Mouse (Mus musculus): ENCODE results near the gene Cela2a.
A peak's percentile ranks its signal among the peaks of the same experiment; 100 is the strongest.

The Cela2a gene

DNA sequence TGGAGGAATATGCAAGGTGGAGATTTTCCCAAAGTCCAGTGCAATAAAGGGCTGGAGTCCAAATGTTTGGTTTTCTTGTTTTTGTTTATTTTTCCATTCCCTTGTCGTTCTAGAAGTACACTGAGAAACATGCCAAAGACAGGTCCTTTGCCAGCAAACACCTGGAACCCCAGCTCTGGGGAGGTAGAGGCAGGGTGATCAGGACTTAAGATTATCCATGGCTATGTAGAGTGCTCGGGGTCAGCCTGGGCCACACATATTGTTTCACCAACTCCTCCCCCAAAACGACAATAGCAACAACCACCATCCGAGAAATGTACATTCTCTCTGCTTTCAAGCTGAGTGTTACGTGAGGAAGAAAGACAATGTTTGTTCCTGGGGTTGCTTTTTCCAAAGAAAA, at the start of gene Cela2a:
Gene Cela2a, minus strand, starts transcription at position 101 of the 400 bp plus-strand sequence.
- DNase-seq (ENCODE audit: low spot score in 2 of 2) = no peak

DNA sequence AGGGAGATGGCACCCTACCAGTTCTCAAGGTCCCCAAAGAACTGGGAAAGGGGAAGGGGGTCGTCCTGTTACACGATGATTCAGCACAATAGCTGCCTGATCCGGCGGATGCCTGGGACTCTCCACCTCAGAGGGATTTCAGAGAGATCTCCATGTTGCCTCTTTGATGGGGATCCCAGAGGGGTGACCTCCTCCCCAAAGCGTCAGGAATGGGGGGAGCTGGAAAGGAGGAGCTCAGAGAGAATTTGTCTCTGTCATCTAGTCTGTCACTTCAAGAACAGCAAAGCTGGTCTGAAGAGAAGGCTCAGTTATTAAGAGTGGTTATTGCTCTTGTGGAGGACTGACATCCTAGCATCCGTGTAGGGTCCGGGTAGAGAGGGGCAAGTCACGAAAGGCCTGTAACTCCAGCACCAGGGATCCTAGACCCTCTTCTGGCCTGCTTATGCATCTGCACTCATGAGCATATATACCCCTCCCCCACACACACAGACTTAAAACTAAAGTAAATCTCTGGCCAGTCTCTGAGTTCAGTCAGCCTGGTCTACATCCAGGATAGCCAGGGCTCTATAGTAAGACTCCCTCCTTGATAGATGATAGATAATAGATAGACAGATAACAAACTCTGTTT, 49.6 kb upstream of the Cela2a start:
- DNase-seq (ENCODE audit: low spot score in 2 of 2) = no peak

DNA sequence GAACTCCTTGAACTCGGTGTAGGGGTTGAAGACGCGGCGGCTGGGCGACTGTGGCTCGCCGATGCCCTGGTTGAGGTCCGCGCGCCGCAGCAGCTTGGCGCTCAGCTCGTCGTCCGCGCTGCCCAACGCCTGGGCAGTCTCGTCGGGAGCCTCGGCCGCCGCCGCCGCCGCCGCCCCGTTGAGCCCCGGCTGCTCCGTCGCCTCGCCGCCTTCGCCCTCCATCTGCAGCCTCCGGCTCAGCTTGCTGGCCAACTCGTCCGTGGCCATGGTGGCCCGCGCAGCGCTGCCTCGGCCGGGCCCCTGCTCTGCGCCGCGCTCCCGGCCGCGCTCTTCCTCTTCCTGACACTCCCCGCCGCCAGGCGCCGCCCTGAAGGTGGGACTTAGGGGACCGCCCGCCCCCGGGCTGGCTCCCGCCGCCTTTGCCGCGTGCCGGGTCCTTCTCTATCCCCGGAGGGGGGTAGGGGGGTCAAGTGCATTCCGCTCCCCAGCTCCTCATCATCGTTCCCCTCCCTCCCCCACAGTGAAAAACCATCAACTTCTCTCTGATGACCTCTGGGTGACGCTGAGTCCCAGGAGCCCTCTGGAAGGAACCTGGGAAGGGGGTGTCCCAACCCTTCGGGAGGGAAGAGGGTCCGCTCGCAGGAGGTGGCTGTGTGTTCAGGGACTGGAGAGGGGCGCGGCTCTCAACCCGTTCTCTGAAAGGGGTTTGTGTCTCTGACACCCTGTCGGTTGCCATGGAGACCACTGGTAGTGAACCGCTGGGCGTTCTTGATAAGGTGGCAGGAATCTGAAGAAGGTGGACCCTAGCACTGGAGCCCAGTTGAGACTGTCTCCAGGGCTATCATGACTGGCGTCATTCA, 48.9 kb upstream of the Cela2a start, which contains the start of gene Efhd2:
Gene Efhd2, minus strand, starts transcription at position 320 of the 860 bp plus-strand sequence.
- peak in 1 of 2 experiments; percentile 59 for DNase-seq (ENCODE audit: low spot score in 2 of 2)

DNA sequence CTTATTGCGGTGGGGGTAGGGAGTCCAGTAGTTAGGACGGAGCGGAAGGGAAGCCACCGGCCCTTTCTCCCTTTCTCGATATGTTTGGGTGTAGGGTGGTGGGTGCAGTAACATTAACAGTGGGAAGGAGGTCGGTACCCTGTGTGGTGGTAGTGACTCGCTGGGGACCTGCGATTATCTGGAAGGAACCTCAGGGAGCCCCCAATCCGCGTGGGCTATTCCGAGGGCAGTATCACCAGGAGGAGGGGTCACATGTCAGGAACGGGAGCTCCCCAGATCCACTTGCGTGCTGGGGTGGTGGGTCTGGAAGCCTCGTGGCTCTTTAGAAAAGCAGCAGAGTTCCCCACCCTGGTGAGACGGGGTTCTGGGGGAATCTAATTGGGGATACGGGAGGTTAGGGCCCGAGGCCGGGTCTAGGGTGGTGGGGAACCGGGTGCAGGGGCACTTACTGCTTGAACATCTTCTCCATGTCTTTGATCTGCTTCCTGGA, 48.2 kb upstream of the Cela2a start:
- no peak for DNase-seq (ENCODE audit: low spot score in 2 of 2)

DNA sequence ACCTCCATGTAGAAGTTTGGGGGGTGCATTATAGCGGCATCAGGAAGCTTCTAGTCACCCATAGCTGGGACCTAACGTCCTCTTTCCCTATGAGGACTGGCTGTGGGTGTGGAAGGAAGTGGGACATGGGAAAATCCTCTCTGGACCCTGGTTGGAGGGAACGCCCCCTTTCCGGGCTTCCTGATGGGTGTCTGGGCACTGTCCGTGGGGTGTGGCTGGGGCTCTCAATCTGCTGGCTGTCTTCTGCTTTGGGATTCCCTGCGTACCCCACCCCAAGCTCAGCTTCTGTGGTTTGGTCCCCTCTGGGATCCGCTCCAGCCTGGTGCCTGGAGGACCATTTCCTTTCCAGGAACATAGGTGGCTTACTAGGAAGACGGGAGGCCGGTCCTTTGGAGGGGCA, 47.0 kb upstream of the Cela2a start:
- peak in 1 of 2 experiments; percentile 9 for DNase-seq (ENCODE audit: low spot score in 2 of 2)

DNA sequence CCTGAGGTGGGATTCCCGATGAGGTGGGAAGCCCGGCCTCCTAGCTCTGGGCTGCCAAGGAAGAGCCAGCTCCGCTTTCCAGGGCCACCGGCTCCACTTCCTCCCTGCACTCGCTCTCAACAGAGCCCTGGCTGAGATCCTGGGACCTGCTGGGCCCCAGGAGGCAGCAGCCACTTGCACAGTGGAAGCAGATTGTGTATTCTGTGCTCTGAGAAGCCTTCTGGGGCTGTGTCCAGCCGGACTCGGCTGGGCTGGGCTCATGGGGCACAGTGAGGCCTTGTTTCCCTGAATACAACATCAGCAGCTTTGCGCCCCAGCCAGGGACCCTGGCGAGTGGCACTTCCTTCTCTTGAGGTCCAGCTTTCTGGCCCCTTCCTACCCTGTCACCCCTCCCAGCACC, 45.9 kb upstream of the Cela2a start:
- peak in 1 of 2 experiments; percentile 55 for DNase-seq (ENCODE audit: low spot score in 2 of 2)

DNA sequence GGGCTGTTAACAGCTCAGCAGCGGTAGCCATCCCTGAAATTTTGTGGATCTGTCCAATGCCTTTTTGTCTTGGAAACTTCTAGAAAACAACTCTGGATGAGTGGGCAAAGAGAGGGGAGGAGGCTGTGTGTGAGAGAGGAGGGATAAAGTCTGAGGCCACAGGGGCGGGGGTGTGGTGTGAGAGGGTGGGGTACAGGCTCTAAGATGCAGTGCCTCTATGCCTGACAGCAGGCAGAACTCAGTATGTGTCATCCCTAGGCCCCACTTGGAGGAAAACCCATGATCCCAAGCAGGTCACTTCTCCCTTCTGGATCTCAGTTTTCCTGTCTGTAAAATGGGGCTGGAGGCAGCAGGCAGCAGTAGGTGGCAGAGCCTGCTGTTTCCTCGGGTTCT, 45.4 kb upstream of the Cela2a start:
- DNase-seq (ENCODE audit: low spot score in 2 of 2) = no peak

DNA sequence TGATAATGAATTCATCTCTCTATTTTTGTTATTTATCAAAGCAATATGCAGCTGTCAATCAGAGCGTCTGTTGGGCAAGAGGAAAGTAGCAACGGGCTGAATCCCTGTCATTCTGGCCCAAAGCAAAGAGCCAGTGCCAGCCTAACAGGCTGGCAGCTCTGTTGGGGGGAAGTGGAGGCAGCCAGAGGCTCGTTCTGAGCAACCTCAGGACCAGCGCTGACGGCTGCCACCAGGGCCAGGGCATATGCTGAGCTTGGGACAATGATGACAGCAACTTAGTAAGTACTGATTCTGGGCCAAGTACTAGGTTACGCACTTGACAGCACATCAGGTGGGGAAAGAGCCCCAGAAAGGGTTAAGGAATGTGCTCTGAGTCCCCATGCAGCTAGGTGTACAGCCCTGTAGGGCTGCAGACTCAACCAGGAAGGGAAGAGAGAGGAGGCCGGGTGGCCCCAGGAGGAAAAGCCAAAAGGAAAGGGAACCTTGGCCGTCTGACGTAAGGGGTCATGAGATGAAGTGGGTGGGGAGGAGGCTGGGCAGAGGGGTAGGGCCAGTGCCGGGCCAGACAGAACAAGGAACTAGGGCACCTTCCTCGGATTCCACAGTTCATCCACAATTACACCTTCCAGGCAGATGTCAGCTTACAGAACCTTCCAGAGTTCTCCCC, 44.8 kb upstream of the Cela2a start:
- DNase-seq (ENCODE audit: low spot score in 2 of 2) = peak in 1 of 2 experiments; percentile 8

DNA sequence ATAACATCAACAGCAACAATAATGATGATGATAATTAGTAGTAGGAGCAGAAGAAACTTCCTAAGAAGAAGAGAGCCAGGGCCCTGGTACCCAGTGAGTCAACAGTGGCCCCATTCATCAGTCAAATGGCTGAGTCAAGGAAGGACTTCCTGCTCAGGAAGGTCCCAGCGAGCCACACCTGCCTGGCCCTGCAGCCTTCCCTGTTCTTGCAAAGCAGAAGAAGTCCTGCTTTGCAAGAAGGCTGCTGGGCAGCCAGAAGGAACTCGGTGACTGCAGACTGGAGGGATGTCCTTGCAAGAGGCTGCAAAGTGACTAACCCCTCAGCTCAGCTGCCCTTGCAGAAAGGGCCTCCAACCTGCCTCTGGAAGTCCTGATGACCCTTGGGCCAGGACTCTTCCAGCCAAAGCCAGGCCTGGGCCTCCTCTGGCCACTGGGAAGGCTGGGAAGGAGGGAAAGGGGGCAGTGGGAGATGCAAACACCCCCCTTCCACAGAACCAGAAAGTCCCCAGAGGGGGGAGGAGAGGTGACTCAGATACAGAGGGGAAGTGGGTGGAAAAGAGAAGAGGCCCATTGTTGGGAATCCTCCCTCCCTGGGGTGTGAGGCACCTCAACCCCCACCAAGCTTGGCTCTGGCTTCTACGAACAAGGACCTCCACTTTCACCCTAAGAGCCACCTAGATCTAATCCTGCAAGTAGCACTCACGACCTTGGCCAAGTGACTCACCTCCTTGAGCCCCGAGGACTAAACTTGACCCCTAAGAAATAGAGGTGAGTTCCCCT, 43.7 kb upstream of the Cela2a start:
- DNase-seq (ENCODE audit: low spot score in 2 of 2) = peak in 1 of 2 experiments; percentile 9

DNA sequence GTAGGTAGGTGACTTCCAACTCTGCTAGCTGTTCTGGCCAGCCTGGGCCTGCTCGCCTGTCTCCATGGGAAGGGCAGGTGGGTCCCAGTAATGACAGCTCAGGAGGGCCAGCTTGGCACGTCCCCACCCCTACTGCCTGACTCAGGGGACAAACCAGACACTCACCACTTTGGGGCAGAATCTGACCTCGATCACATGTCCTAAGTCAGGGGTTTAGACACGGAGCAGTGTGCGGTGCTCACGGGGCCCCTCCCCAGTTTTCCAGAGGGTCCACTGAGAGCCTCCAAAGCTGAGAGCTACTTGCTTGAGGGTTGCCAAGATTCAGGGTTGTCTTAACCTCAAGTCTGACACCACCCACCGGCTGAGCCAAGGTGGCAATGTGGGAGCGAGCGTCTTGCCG, 42.1 kb upstream of the Cela2a start:
- peak in 1 of 2 experiments; percentile 8 for DNase-seq (ENCODE audit: low spot score in 2 of 2)

DNA sequence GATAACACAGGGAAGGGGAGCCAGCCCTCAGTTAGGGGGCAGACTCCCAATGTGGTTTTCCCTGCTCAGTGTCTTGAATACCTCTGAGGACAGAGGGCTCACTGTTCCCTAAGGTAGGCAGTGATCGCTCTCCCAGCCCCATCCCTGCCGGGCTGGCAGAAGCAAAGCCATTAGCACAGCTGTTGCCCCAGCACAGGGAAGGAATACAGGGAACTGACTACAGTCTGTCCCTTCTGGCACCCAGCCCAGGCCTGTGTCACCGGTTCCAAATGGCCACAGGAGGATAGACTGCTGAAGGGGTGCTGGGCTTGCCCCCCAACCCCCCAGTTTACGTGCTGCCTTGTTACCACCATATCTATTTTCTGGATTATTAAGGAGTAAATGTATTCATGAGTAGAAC, 41.5 kb upstream of the Cela2a start:
- peak in 1 of 2 experiments; percentile 52 for DNase-seq (ENCODE audit: low spot score in 2 of 2)

DNA sequence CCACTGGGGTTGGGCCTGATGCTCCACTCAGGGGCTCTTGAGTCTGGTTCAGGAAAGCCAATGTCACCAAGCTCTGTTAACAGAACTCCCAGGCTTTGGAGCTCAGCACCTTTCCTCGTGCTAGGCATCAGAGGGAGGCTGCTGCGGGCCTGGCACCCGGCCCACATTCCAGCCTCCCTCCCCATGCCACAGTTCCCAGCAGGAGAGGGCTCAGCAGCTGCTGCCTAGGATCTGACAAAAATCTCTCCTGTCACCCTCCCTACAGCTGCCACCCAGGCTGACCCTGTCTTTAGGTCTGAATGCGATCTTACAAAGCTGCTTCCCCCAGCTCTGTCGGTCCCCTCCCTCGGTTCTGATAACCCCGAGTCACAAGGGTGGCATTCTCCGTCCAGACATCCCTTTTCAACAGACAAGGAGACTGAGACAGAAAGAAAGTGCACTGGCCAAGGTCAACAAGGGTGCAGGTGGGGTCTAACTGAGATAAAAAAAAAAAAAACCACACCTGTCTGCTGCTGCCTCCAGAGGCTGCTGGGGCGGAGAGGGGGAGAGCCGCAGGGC, 41.1 kb upstream of the Cela2a start:
- peak in 1 of 2 experiments; percentile 32 for DNase-seq (ENCODE audit: low spot score in 2 of 2)

DNA sequence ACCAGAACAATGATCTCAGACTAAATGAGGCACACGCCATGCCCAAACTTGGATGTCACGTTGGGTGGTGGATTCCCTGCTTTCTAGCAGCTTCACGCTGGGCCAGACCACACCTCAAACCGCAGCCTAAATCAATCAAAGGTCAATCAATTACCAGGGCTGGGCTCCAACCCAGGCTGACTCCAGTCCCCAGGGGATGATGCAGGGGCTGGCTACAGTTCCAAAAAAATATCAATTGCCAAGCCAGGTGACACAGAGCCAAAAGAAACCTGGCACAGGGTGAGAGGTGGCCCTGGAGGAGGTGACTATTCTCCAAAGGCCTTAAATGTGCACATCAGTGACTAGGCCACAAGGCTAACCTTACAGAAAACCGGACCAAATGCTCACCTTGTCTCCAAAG, 39.6 kb upstream of the Cela2a start:
- peak in 1 of 2 experiments; percentile 3 for DNase-seq (ENCODE audit: low spot score in 2 of 2)

DNA sequence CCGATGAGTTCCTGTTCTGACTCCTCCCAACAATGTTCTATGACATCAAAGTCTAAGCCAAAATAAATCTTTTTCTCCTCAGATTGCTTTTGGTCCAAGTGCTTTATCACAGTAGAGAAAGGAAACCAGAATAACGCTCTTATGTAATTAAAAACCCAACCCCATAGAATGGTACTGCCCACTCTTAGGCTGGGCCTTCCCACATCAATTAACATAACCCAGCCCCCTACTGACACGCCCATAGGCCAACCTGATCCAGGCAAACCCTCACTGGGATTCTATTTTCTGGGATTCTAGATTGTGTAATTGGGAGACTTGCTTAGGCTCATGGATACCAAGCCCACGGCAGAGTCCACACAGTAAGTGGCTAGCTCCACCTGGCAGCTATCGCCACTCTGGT, 39.0 kb upstream of the Cela2a start:
- peak in 1 of 2 experiments; percentile 5 for DNase-seq (ENCODE audit: low spot score in 2 of 2)

DNA sequence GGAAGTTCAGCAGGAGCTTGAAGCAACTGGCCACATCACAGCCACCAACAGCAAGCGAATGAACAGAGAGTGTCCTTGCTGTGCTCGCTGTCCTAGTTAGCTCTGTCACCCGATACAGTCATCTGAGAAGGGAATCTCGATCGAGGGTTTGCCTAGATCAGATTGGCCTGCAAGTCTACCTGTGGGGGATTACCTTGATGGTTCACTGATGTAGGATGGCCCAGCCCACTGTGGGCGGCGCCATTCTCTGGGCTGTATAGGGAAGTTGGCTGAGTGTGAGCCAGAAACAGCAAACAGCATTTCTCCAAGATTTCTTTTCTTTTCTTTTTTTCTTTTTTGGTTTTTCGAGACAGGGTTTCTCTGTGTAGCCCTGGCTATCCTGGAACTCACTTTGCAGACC, 38.5 kb upstream of the Cela2a start:
- peak in 1 of 2 experiments; percentile 5 for DNase-seq (ENCODE audit: low spot score in 2 of 2)

DNA sequence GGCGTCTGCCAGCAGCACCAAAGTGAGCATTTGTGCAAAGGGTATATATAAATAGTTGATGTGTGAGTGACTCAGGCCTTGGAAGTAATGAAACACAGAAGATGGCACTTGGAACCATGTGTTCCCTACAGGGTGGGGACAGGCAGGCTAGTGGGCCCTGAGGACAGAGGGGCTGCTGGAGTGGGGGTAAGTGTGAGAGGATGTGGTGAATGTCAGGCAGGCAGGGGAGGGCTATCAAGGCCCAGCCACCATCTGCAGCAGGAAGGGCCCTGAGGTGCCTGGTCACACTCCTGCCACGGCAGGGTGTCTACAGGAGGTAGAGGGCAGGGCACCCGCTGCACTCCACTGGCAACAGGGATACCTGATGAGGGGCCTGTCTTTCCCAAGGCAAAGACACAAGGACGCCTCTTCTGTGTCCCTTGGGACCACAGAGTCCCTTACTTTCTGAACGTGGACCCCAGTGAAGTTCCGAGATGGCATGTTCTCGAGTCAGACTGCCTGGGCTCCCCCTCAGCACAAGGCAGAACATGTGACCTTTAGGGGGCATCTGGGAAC, 37.8 kb upstream of the Cela2a start:
- no peak for DNase-seq (ENCODE audit: low spot score in 2 of 2)

DNA sequence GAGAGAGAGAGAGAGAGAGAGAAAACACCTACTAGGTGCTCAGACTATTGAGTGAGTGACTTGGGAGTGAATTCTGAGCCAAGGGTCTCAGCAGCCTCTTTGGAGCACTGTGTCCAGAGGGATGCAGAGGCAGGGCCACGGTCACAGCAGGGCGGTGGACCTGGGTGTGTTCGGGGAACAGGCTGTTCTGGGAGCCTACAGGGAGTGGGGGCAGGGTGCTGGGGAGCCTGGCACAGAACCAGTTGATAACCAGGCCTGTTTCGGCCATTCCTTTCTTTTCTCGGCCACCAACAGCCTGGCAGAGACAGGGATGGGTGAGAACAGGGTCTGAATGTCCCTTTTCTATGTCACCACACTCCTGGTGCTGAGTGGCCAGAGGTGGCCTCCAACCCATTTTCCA, 36.9 kb upstream of the Cela2a start:
- DNase-seq (ENCODE audit: low spot score in 2 of 2) = no peak

DNA sequence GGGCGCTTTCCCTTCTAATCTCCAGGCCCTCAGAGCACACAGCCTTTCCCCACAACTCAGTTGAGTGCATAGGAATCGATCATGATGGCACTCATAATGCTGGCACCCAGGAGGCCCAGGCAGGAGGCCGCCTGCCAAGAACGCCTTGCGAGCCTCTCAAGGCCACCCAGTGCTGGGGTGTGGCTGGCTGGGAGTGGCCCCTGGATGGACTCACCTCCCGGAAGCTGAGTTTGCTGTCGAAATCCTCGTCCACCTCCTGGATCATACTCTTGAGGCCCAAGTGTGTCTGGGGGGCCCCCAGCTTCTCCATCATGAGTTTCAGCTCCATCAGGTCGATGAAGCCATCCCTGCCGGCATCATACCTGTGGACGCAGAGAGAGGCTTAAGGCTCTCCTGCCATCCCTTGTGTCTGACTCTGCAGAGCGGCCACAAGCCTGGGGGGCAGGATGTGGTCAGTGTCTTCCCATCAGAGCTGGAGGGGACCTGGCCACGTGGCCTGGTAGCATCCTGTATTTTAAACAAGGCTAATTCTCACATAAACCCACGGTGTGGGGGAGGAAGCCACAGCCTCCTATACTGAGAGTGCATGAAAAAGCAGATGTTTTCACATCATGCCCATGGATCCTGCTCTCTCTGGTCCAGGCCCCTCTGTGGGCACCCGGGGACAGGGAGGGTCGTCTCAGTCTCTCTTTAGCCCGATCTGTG, 35.8 kb upstream of the Cela2a start:
- DNase-seq (ENCODE audit: low spot score in 2 of 2) = no peak

DNA sequence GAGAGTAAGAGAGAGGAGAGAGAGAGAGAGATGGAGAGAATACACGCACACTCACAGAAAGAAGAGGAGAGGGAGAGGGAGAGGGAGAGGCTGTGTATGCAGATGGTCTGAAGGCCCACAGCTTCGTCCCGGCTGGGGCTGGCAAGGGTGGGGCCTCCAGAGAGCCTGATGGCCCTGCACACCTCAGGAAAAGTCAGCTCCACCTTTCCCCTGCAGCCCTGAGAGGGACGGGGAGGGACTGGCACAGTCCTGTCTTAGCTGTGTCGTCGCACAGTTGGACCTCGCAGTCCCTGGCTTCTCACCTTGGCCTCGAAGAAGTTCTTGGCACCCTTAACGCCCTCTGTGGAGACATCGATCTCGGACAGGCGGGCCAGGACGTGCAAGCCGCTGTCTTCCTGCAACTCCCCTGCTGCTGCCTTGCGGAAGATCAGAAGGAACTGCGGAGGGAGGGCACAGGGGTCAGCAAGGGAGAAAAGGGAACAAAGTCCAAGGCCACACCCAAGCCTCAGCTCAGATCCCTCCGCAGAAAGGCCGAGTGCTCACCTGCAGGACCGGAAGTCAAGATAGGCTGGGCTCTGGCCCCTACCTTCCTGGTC, 34.4 kb upstream of the Cela2a start:
- DNase-seq (ENCODE audit: low spot score in 2 of 2) = no peak

DNA sequence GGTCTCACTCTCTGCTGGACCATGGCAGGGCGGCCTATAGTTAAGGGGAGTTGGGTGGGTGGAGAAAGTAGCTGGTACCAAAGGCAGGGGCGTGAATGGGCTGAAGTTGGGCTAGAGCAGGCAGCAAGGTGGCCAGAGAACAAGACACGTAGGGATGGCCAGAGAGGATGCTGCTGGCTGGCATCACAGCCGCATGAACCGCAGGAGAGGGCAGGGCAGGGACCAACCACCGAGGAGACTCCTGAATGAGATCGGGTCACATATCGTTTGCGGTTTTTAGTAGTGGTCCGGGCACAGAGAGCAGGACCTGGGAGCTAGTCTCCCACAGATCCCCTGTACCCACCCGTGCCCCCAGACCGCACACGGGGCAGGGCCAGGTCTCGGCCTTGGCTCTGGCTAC, 33.4 kb upstream of the Cela2a start:
- no peak for DNase-seq (ENCODE audit: low spot score in 2 of 2)

Data from frontal cortex, postnatal 25 days (tissue).